21 mouse cellular contexts compared by ENCODE assay signal in the genomic region with DNA sequence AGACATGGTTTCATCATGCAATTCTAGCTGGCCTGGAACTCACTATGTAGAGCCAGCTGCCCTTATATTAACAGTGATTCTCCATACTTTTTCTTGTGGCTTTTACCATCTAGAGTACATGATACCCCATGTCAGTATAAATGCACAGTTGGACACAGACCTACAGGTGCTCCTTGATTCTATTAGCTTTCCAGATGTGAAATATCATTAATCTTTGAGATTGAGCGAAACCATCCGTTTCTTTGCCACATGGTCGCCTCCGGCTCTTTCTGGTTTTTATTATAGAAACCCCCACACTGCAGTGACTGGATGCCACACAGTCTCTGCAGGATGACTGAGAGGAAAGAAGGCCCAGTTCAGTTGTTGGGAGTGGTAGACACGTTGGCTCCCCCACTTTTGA.
"Had no signal": no experiment of that assay in that cellular context is flagged by ENCODE, and none has a peak within 500 bp of the region (broad histone marks: within the 10 kb centered on the region; RNA-seq: fewer than 3 reads in every experiment).

No protein-coding gene starts in this region.

- H3K27ac ChIP-seq: kidney, postnatal 0 days; layer of hippocampus, adult 2 months; liver, embryonic 12.5 days; liver, embryonic 15.5 days; lung, embryonic 15.5 days; neural tube, embryonic 13.5 days; stomach, embryonic 15.5 days had no signal

- H3K4me3 ChIP-seq: layer of hippocampus, adult 2 months; liver, embryonic 12.5 days; liver, embryonic 15.5 days; lung, embryonic 15.5 days; megakaryocyte, embryonic 14.5 days; neural tube, embryonic 13.5 days; stomach, embryonic 15.5 days had no signal

- H3K9me3 ChIP-seq: liver, embryonic 12.5 days; liver, embryonic 15.5 days; lung, embryonic 15.5 days; neural tube, embryonic 13.5 days; stomach, embryonic 15.5 days had no signal

- H3K9ac ChIP-seq: liver, embryonic 12.5 days; liver, embryonic 15.5 days; lung, embryonic 15.5 days; neural tube, embryonic 13.5 days; stomach, embryonic 15.5 days had no signal

- ATAC-seq: liver, embryonic 12.5 days had no signal

- H3K36me3 ChIP-seq: liver, embryonic 12.5 days; liver, embryonic 15.5 days; lung, embryonic 15.5 days; neural tube, embryonic 13.5 days; stomach, embryonic 15.5 days had no signal

- H3K4me2 ChIP-seq: liver, embryonic 12.5 days; liver, embryonic 15.5 days; lung, embryonic 15.5 days; midbrain, embryonic 11.5 days; neural tube, embryonic 13.5 days; stomach, embryonic 15.5 days had no signal

- H3K4me1 ChIP-seq: liver, embryonic 12.5 days; liver, embryonic 15.5 days; lung, embryonic 15.5 days; megakaryocyte, embryonic 14.5 days; neural tube, embryonic 13.5 days; stomach, embryonic 15.5 days had no signal

- DNase-seq: kidney, adult 2 months; kidney, postnatal 25 days; layer of hippocampus, adult 9-11 months; liver; lung, adult 18-20 months; lung, postnatal 10 days; lung, postnatal 36 days; midbrain, embryonic 14.5 days; retina, postnatal 1 day; right cerebral cortex, postnatal 25 days; spleen, adult 18-20 months; thymus, postnatal 25 days had no signal

- H3K27me3 ChIP-seq: liver, embryonic 12.5 days; liver, embryonic 15.5 days; lung, embryonic 15.5 days; megakaryocyte, embryonic 14.5 days; neural tube, embryonic 13.5 days; stomach, embryonic 15.5 days had no signal
